Mouse (Mus musculus): ENCODE results near the gene Olfr1222. TPM values are rescaled to one million over a fixed set of nuclear protein-coding genes. Genes with fewer than 3 reads are reported as not detected.

Olfr1222 gene
- not detected in 2 replicates for polyA plus RNA-seq (2015; fragmentation: Nextera tagmentation; extraction: Ambion mirVana)

GRCm38 (mm10) chr2:89132954-89133353, at the start of gene Olfr1222:
TSS of gene Olfr1222 (minus strand) at chr2:89133054.

GRCm38 (mm10) chr2:89174569-89174968, 41.7 kb upstream of the Olfr1222 start, which contains the start of gene Olfr1225:
TSS of gene Olfr1225 (minus strand) at chr2:89174669.

GRCm38 (mm10) chr2:89163991-89164390, 31.1 kb upstream of the Olfr1222 start, which contains the start of gene Olfr1224-ps1:
TSS of gene Olfr1224-ps1 (minus strand) at chr2:89164091.

GRCm38 (mm10) chr2:89151460-89151859, 18.6 kb upstream of the Olfr1222 start, which contains the start of gene Olfr1223:
TSS of gene Olfr1223 (minus strand) at chr2:89151560.

GRCm38 (mm10) chr2:89117183-89117582, 15.7 kb downstream of the Olfr1222 start, which contains the start of gene Olfr1221:
TSS of gene Olfr1221 (minus strand) at chr2:89117283.

GRCm38 (mm10) chr2:89106735-89107134, 26.1 kb downstream of the Olfr1222 start, which contains the start of gene Olfr1220:
TSS of gene Olfr1220 (minus strand) at chr2:89106835.

GRCm38 (mm10) chr2:89083413-89083812, 49.4 kb downstream of the Olfr1222 start, which contains the start of gene Olfr1219:
TSS of gene Olfr1219 (minus strand) at chr2:89083513.

Other genes with a start within 250 kb of the Olfr1222 start
- gene Olfr1208, start 230.7 kb downstream of the Olfr1222 start, polyA plus RNA-seq (2015; fragmentation: Nextera tagmentation; extraction: Ambion mirVana), result not detected in 2 replicates
- gene Olfr1209, start 217.9 kb downstream of the Olfr1222 start, polyA plus RNA-seq (2015; fragmentation: Nextera tagmentation; extraction: Ambion mirVana), result not detected in 2 replicates
- not detected in 2 replicates for gene Olfr1211, start 194.9 kb downstream of the Olfr1222 start, polyA plus RNA-seq (2015; fragmentation: Nextera tagmentation; extraction: Ambion mirVana)
- gene Olfr1212, start 179.1 kb downstream of the Olfr1222 start, polyA plus RNA-seq (2015; fragmentation: Nextera tagmentation; extraction: Ambion mirVana), result not detected in 2 replicates
- gene Gm13762, start 152.8 kb downstream of the Olfr1222 start, polyA plus RNA-seq (2015; fragmentation: Nextera tagmentation; extraction: Ambion mirVana), result not detected in 2 replicates
- gene Olfr1214, start 140.4 kb downstream of the Olfr1222 start, polyA plus RNA-seq (2015; fragmentation: Nextera tagmentation; extraction: Ambion mirVana), result not detected in 2 replicates
- gene Olfr1215, start 126.1 kb downstream of the Olfr1222 start, polyA plus RNA-seq (2015; fragmentation: Nextera tagmentation; extraction: Ambion mirVana), result not detected in 2 replicates
- not detected in 2 replicates for gene Olfr1216, start 114.7 kb downstream of the Olfr1222 start, polyA plus RNA-seq (2015; fragmentation: Nextera tagmentation; extraction: Ambion mirVana)
- gene Olfr1217, start 101.0 kb downstream of the Olfr1222 start, polyA plus RNA-seq (2015; fragmentation: Nextera tagmentation; extraction: Ambion mirVana), result not detected in 2 replicates
- gene Olfr1218, start 71.9 kb downstream of the Olfr1222 start, polyA plus RNA-seq (2015; fragmentation: Nextera tagmentation; extraction: Ambion mirVana), result not detected in 2 replicates
- not detected in 2 replicates for gene Olfr1219, start 49.5 kb downstream of the Olfr1222 start, polyA plus RNA-seq (2015; fragmentation: Nextera tagmentation; extraction: Ambion mirVana)
- gene Olfr1220, start 26.2 kb downstream of the Olfr1222 start, polyA plus RNA-seq (2015; fragmentation: Nextera tagmentation; extraction: Ambion mirVana), result not detected in 2 replicates
- gene Olfr1221, start 15.8 kb downstream of the Olfr1222 start, polyA plus RNA-seq (2015; fragmentation: Nextera tagmentation; extraction: Ambion mirVana), result not detected in 2 replicates
- gene Olfr1223, start 18.5 kb upstream of the Olfr1222 start, polyA plus RNA-seq (2015; fragmentation: Nextera tagmentation; extraction: Ambion mirVana), result not detected in 2 replicates
- gene Olfr1224-ps1, start 31.0 kb upstream of the Olfr1222 start, polyA plus RNA-seq (2015; fragmentation: Nextera tagmentation; extraction: Ambion mirVana), result not detected in 2 replicates
- gene Olfr1225, start 41.6 kb upstream of the Olfr1222 start, polyA plus RNA-seq (2015; fragmentation: Nextera tagmentation; extraction: Ambion mirVana), result not detected in 2 replicates
- not detected in 2 replicates for gene Olfr1226, start 67.0 kb upstream of the Olfr1222 start, polyA plus RNA-seq (2015; fragmentation: Nextera tagmentation; extraction: Ambion mirVana)
- not detected in 2 replicates for gene Olfr1228, start 121.0 kb upstream of the Olfr1222 start, polyA plus RNA-seq (2015; fragmentation: Nextera tagmentation; extraction: Ambion mirVana)
- gene Olfr1229, start 155.0 kb upstream of the Olfr1222 start, polyA plus RNA-seq (2015; fragmentation: Nextera tagmentation; extraction: Ambion mirVana), result not detected in 2 replicates
- gene Olfr1230, start 164.2 kb upstream of the Olfr1222 start, polyA plus RNA-seq (2015; fragmentation: Nextera tagmentation; extraction: Ambion mirVana), result not detected in 2 replicates
- gene Olfr1231, start 174.0 kb upstream of the Olfr1222 start, polyA plus RNA-seq (2015; fragmentation: Nextera tagmentation; extraction: Ambion mirVana), result not detected in 2 replicates
- not detected in 2 replicates for gene Olfr1232, start 196.6 kb upstream of the Olfr1222 start, polyA plus RNA-seq (2015; fragmentation: Nextera tagmentation; extraction: Ambion mirVana)
- gene Olfr1233, start 209.3 kb upstream of the Olfr1222 start, polyA plus RNA-seq (2015; fragmentation: Nextera tagmentation; extraction: Ambion mirVana), result not detected in 2 replicates
- not detected in 2 replicates for gene Olfr1234, start 231.8 kb upstream of the Olfr1222 start, polyA plus RNA-seq (2015; fragmentation: Nextera tagmentation; extraction: Ambion mirVana)

Data from urinary bladder, postnatal 0 days (tissue).